Comparison of ENCODE assay signal across 8 mouse cellular contexts in the genomic region with DNA sequence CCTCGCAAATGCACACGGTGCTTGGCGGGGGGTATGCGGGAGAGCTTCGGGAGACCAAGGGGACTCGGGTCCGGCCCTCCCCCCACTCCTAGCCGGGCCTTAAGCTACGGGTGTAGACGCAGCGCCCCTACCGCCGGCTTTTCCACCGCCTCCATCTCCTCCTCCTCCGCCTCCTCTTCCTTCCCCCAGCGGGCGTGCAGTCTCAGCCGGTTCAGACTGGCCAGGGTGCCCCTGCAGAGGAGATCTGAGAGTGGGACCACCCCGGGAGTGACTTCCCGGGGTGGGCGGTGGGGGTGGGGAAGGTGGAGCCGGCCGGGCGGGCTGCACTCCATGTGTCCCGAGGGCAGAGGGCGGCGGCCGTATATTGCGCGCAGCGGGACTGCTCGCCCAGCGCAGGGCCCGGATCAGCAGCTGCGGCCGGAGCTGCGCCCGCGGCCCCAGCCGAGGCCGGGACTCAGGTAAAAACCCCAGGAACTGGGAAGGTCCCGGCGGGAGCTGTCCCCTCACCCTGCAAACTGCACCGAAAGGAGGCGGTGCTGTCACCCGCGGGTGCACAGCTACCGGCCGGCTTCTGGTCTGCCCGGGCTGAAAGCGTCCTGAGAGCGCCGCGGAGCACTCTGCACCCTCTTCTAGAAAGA. TPM values are rescaled to one million over a fixed set of nuclear protein-coding genes. Genes with fewer than 3 reads are reported as not detected.
DNase-seq lines count a peak whose midpoint lies in the region; ATAC-seq and TF ChIP-seq lines count a peak whose summit lies in the region.

Gene Slc16a9, plus strand, starts transcription at position 180 of the 638 bp plus-strand sequence.

- H3K4me1 ChIP-seq in thymus, adult 2 months (replicated peaks; ENCODE audit: control insufficient read depth, insufficient read depth, low read length) = no peaks in the 10 kb centered on the region
- H3K4me1 ChIP-seq in kidney, adult 2 months (ENCODE audit: control insufficient read depth, insufficient read depth, low read length) = peaks cover 7% of the 10 kb centered on the region; the same call in 1 of the 2 replicates
- no peaks in the 10 kb centered on the region for H3K4me1 ChIP-seq in liver, embryonic 11.5 days (replicated peaks; ENCODE audit: control insufficient read depth, insufficient read depth, low read length)
- H3K4me1 ChIP-seq in midbrain, embryonic 16.5 days (ENCODE audit: control insufficient read depth, insufficient read depth, low read length) = peaks cover 11% of the 10 kb centered on the region; the same call in 1 of the 2 replicates

- no peaks in the 10 kb centered on the region for H3K36me3 ChIP-seq in thymus, adult 2 months (ENCODE audit: control insufficient read depth, insufficient read depth, low read length)
- no peaks in the 10 kb centered on the region for H3K36me3 ChIP-seq in kidney, adult 2 months (ENCODE audit: control insufficient read depth, insufficient read depth, low read length)
- no peaks in the 10 kb centered on the region for H3K36me3 ChIP-seq in liver, embryonic 11.5 days (ENCODE audit: control insufficient read depth, insufficient read depth, low read length)
- H3K36me3 ChIP-seq in midbrain, embryonic 16.5 days (ENCODE audit: control insufficient read depth, insufficient read depth, low read length) = no peaks in the 10 kb centered on the region

- H3K9ac ChIP-seq in liver, embryonic 11.5 days (ENCODE audit: low read depth, low read length) = peak within 1 kb of the TSS; percentile 50
- peak within 1 kb of the TSS; percentile 74 for H3K9ac ChIP-seq in midbrain, embryonic 16.5 days (ENCODE audit: low read depth, low read length)

- no peak within 1 kb of the TSS for H3K4me3 ChIP-seq in thymus, adult 2 months (ENCODE audit: control insufficient read depth, insufficient read depth, low read length)
- H3K4me3 ChIP-seq in kidney, adult 2 months (ENCODE audit: insufficient read depth, low read depth, low read length) = peak within 1 kb of the TSS; percentile 86
- peak within 1 kb of the TSS; percentile 57 for H3K4me3 ChIP-seq in liver, embryonic 11.5 days (ENCODE audit: low read depth, low read length)
- H3K4me3 ChIP-seq in midbrain, embryonic 16.5 days (ENCODE audit: low read depth, low read length) = peak within 1 kb of the TSS; percentile 71

- H3K27ac ChIP-seq in thymus, adult 2 months (ENCODE audit: control insufficient read depth, insufficient read depth, low read length) = no peak within 1 kb of the TSS
- peak within 1 kb of the TSS; percentile 98 for H3K27ac ChIP-seq in kidney, adult 2 months (ENCODE audit: insufficient read depth, low read depth, low read length)
- no peak within 1 kb of the TSS for H3K27ac ChIP-seq in liver, embryonic 11.5 days (ENCODE audit: low read depth, low read length)
- no peak within 1 kb of the TSS for H3K27ac ChIP-seq in midbrain, embryonic 16.5 days (ENCODE audit: low read length)

- peak; percentile 7 for DNase-seq in thymus, adult 2 months
- no peak for DNase-seq in thymus, postnatal 0 days (ENCODE audit: low spot score)
- peak; percentile 82 for DNase-seq in embryo, embryonic 9.5 days (ENCODE audit: extremely low spot score)
- peak; percentile 51 for DNase-seq in heart, adult 8-10 months (ENCODE audit: low spot score)
- DNase-seq in kidney, adult 2 months = peak; percentile 86
- DNase-seq in liver, embryonic 11.5 days (ENCODE audit: low spot score) = peak; percentile 73
- DNase-seq in testis, postnatal 14 days (ENCODE audit: low spot score) = peak; percentile 33

- ATAC-seq in liver, embryonic 11.5 days (replicated peaks; ENCODE audit: low FRiP score) = peak; percentile 58
- ATAC-seq in midbrain, embryonic 16.5 days = peak; percentile 93

- peak within 1 kb of the TSS; percentile 85 for H3K4me2 ChIP-seq in liver, embryonic 11.5 days
- peak within 1 kb of the TSS; percentile 97 for H3K4me2 ChIP-seq in midbrain, embryonic 16.5 days (ENCODE audit: low read length)

- 2% methylated on average over 54 of the region's 54 CpGs for WGBS in thymus, adult 2 months
- under 1% methylated on average over 51 of the region's 54 CpGs for WGBS in kidney, adult 2 months
- under 1% methylated on average over 54 of the region's 54 CpGs for WGBS in liver, embryonic 11.5 days
- WGBS in midbrain, embryonic 16.5 days = under 1% methylated on average over 54 of the region's 54 CpGs

- H3K27me3 ChIP-seq in thymus, adult 2 months (ENCODE audit: control insufficient read depth, insufficient read depth, low read length) = peaks cover 8% of the 10 kb centered on the region; the same call in 1 of the 2 replicates
- H3K27me3 ChIP-seq in kidney, adult 2 months (replicated peaks; ENCODE audit: control insufficient read depth, insufficient read depth, low read length) = no peaks in the 10 kb centered on the region; the same call in 1 of the 2 replicates
- peaks cover 26% of the 10 kb centered on the region for H3K27me3 ChIP-seq in liver, embryonic 11.5 days (replicated peaks; ENCODE audit: control insufficient read depth, insufficient read depth, low read length)
- H3K27me3 ChIP-seq in midbrain, embryonic 16.5 days (ENCODE audit: control insufficient read depth, insufficient read depth, low read depth, low read length) = 0 out of 2 replicates have a peak, but pooled peaks cover 2% of the 10 kb centered on the region

- TF ChIP-seq CTCF in thymus, adult 2 months (IDR thresholded peaks at IDR 0.05; ENCODE audit: borderline replicate concordance, control insufficient read depth, extremely low read depth, insufficient read depth, low read length, poor library complexity) = no peak
- no peak; the same call in 1 of the 2 replicates for TF ChIP-seq CTCF in kidney, adult 2 months (conservative IDR thresholded peaks at IDR 0.05; ENCODE audit: insufficient read depth, insufficient read length, low read depth, low read length)

- H3K9me3 ChIP-seq in liver, embryonic 11.5 days (ENCODE audit: control insufficient read depth, low read length) = no peaks in the 10 kb centered on the region
- H3K9me3 ChIP-seq in midbrain, embryonic 16.5 days (replicated peaks; ENCODE audit: control insufficient read depth, low read length, poor library complexity, severe bottlenecking) = no peaks in the 10 kb centered on the region

- no peak for TF ChIP-seq POLR2A in thymus, adult 2 months (IDR thresholded peaks at IDR 0.05; ENCODE audit: control insufficient read depth, extremely low read depth, insufficient read depth, low read length, poor library complexity)
- TF ChIP-seq POLR2A in kidney, adult 2 months (IDR thresholded peaks at IDR 0.05; ENCODE audit: low read depth, low read length) = no peak

RNA-seq across cellular contexts. Expression of gene Slc16a9, which starts in this region (rescaled TPM):
- 2.5 and 2.7 TPM in 2 replicates for polyA plus RNA-seq in thymus, adult 2 months (2012; rRNA removed)
- 0.35 and 0.55 TPM in 2 replicates for polyA plus RNA-seq in thymus, postnatal 0 days (2015; fragmentation: Nextera tagmentation; extraction: Ambion mirVana)
- total RNA-seq in heart, adult 8-10 months (2022) = 1 to 10 TPM; 2.3 to 4.3 (median 3.8) TPM
- polyA plus RNA-seq in kidney, adult 2 months (2012; rRNA removed) = 68.9 and 77.1 TPM in 2 replicates
- polyA plus RNA-seq in liver, embryonic 11.5 days (2014; fragmentation: Nextera tagmentation; extraction: Ambion mirVana) = 0.64 and 1.0 TPM in 2 replicates
- polyA plus RNA-seq in midbrain, embryonic 16.5 days (2015; fragmentation: Nextera tagmentation; extraction: Ambion mirVana) = 1.9 and 2.1 TPM in 2 replicates

Comparison
In these comparisons a context has a peak if more than half of its experiments do, and no peak if none do; other contexts are left out.
1. RNA of gene Slc16a9 (polyA plus RNA-seq): 68.9 to 77.1 TPM in kidney, adult 2 months; 2.5 to 2.7 TPM in thymus, adult 2 months, 1.9 to 2.1 TPM in midbrain, embryonic 16.5 days, 0.64 to 1.0 TPM in liver, embryonic 11.5 days and 0.35 to 0.55 TPM in thymus, postnatal 0 days; every median in the first group is over 10 times any median in the second.